Mouse (Mus musculus) kidney, adult 2 months (tissue): ENCODE measurements at regions not wholly inside any gene's neighbourhood (a gene's known extent, or its start where the extent isn't known, plus 50 kb on each side); places are given as distances from the start of the nearest gene placed in this dataset.

Experiments used
- CTCF ChIP-seq: fragments of 200-500 bp; conservative IDR thresholded peaks from 2 replicates; pipeline ENCODE4 v1.5.1; 2011; ENCODE audit warnings: low read depth, mild to moderate bottlenecking, control low read depth, low read length, moderate library complexity, mixed read lengths; ENCODE audit not compliant: insufficient read depth, insufficient read length
- POLR2A ChIP-seq: fragments of 200-500 bp; IDR thresholded peaks from one replicate; pipeline ENCODE4 v1.6.1; 2011; ENCODE audit warnings: low read depth, low read length, control low read depth

DNA sequence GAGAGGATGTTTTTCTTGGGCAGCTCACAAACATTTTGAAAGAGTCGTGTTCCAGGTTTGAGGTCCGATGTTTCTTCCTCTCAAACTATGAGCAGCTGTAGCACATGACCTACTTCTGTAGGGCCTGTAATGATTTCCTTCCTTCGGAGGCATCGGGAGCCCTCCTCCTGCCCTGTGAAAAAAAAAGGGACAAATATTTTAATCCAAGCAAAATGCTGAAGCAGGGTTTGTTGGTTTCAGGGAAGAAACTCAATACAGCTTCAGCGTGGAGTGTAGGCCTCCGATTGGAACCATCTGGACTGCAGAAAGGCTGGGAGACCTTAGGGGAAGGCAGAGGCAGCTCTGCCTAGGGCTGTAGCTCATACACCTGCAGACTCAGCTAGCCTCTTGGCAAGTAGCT, 76.4 kb downstream of the Pou3f3 start:
- TF ChIP-seq CTCF: no peak
- no peak for TF ChIP-seq POLR2A
